Mouse (Mus musculus) gastrocnemius, adult 18-20 months (tissue): ENCODE results near the gene Naa10. TPM values are rescaled to one million over a fixed set of nuclear protein-coding genes. Genes with fewer than 3 reads are reported as not detected.

Source experiments
- total RNA-seq, 2 experiments: library from RNA; stranded (reverse); gene quantifications; 2 replicates each; pipeline ENCODE4 v1.2.3; 2021

The Naa10 gene
- total RNA-seq, 2 experiments from 2014 or later = 50.2 to 56.5 TPM

Other genes with a start within 250 kb of the Naa10 start
- gene Slc6a8, start 248.8 kb downstream of the Naa10 start, total RNA-seq = 100 to 1,000 TPM; 108 to 141 TPM
- gene Bcap31, start 205.8 kb downstream of the Naa10 start, total RNA-seq = 10 to 100 TPM; 54.2 to 63.8 TPM
- gene Abcd1, start 205.3 kb downstream of the Naa10 start, total RNA-seq = 10 to 100 TPM; 18.7 to 21.2 TPM
- gene Plxnb3, start 164.9 kb downstream of the Naa10 start, total RNA-seq = under 1 TPM; 0.68 to 0.69 TPM
- gene Srpk3, start 147.5 kb downstream of the Naa10 start, total RNA-seq = 10 to 100 TPM; 34.1 to 35.2 TPM
- 100 to 1,000 TPM; 375 to 389 TPM for gene Idh3g, start 135.0 kb downstream of the Naa10 start, total RNA-seq
- 10 to 100 TPM; 70.2 to 76.6 TPM for gene Ssr4, start 134.9 kb downstream of the Naa10 start, total RNA-seq
- gene Pdzd4, start 97.0 kb downstream of the Naa10 start, total RNA-seq = 1 to 10 TPM in 1 of 2 experiments, under 1 TPM in 1; 0.66 to 1.0 TPM
- not detected for gene Avpr2, start 29.8 kb downstream of the Naa10 start, total RNA-seq
- gene L1cam, start 25.8 kb downstream of the Naa10 start, total RNA-seq = 1 to 10 TPM; 1.5 to 2.7 TPM
- gene Arhgap4, start 74 bp downstream of the Naa10 start, total RNA-seq = under 1 TPM; 0.33 to 0.43 TPM
- gene Renbp, start 8.9 kb upstream of the Naa10 start, total RNA-seq = 1 to 10 TPM; 1.6 to 2.0 TPM
- gene Hcfc1, start 44.4 kb upstream of the Naa10 start, total RNA-seq = 10 to 100 TPM; 30.2 to 31.9 TPM
- 10 to 100 TPM; 35.6 to 36.1 TPM for gene Irak1, start 102.0 kb upstream of the Naa10 start, total RNA-seq
- not detected for gene Opn1mw, start 205.5 kb upstream of the Naa10 start, total RNA-seq
- 10 to 100 TPM; 27.7 to 29.2 TPM for gene Mecp2, start 213.4 kb upstream of the Naa10 start, total RNA-seq
- gene Tex28, start 245.9 kb upstream of the Naa10 start, total RNA-seq = not detected